Mouse (Mus musculus) activated CD4-positive, CD25-positive, alpha-beta regulatory T cell, adult 4 months (primary cell): ENCODE data around the gene Bcl2l2. TPM values are rescaled to one million over a fixed set of nuclear protein-coding genes. Genes with fewer than 3 reads are reported as not detected.

Experiments
- ATAC-seq: one replicate; pipeline ENCODE4 v1.8.0; 2017
- polyA plus RNA-seq, 2 experiments: library from polyadenylated mRNA; unstranded; fragments of 100-300 nt; shearing (Covaris generic); gene quantifications; one replicate each; pipeline ENCODE4 v1.2.1; 2017

The Bcl2l2 gene
- polyA plus RNA-seq, 2 experiments from 2014 or later: 1.5 to 2.4 TPM

DNA sequence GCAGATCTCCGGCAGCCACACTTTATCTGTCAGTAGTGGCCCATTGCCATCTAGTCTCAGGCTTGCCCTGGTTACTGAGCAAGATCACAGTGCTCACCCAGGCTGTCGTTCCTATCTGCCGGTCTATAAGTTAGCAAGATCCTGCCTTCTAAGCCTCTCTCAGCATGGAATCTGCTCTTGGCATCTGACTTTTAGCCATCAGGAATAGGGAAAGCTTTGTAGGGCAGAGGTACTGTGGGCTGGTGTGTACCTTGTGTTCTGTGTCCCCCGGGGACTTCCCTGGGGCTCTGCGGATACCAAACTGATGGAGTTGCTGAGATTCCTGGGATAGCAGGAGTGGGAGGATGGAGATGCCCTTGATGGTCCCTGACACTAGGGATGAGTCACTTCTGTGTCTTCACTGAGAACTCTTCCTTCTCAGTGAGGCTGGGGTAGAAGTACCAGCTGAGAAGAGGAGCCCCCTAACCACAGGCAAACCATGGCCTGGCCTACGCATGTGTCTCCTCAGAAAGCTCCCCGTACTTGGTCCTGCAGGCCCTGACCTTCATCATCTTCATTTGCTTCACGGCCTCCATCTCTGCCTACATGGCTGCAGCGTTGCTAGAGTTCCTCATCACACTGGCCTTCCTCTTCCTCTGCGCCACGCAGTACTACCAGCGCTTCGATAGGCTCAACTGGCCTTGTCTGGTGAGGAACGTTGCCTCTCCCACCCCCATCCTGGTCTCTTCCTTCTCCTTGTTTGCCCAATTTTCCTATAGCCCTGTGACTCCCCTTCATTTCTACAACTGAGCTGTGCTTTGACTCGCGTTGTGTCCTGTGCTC, 54.4 kb downstream of the Bcl2l2 start:
- no peak for ATAC-seq

Other genes starting within 250 kb of the Bcl2l2 start
- gene Gm17606, start 242.4 kb upstream of the Bcl2l2 start, polyA plus RNA-seq: not detected
- under 1 TPM; 0.16 to 0.31 TPM for gene Cdh24, start 242.0 kb upstream of the Bcl2l2 start, polyA plus RNA-seq
- gene 1700123O20Rik, start 197.2 kb upstream of the Bcl2l2 start, polyA plus RNA-seq: 10 to 100 TPM; 91.8 to 93.8 TPM
- 100 to 1,000 TPM; 136 to 148 TPM for gene Acin1, start 196.4 kb upstream of the Bcl2l2 start, polyA plus RNA-seq
- gene Gm29776, start 184.5 kb upstream of the Bcl2l2 start, polyA plus RNA-seq: not detected
- gene Cebpe, start 171.2 kb upstream of the Bcl2l2 start, polyA plus RNA-seq: not detected
- gene Slc7a8, start 101.4 kb upstream of the Bcl2l2 start, polyA plus RNA-seq: not detected
- gene Rnf212b, start 69.2 kb upstream of the Bcl2l2 start, polyA plus RNA-seq: not detected
- 1 to 10 TPM; 5.1 to 8.0 TPM for gene Homez, start 12.4 kb upstream of the Bcl2l2 start, polyA plus RNA-seq
- gene Ppp1r3e, start 5.8 kb upstream of the Bcl2l2 start, polyA plus RNA-seq: under 1 TPM in 1 of 2 experiments, not detected in 1; 0.93 TPM
- not detected for gene Gm20521, start 64 bp downstream of the Bcl2l2 start, polyA plus RNA-seq
- 10 to 100 TPM; 22.8 to 30.8 TPM for gene Pabpn1, start 9.1 kb downstream of the Bcl2l2 start, polyA plus RNA-seq
- 1 to 10 TPM in 1 of 2 experiments, under 1 TPM in 1; 0.52 to 1.1 TPM for gene Slc22a17, start 29.8 kb downstream of the Bcl2l2 start, polyA plus RNA-seq
- not detected for gene Efs, start 42.7 kb downstream of the Bcl2l2 start, polyA plus RNA-seq
- gene Il25, start 49.3 kb downstream of the Bcl2l2 start, polyA plus RNA-seq: not detected
- under 1 TPM in 1 of 2 experiments, not detected in 1; 0.50 TPM for gene Cmtm5, start 52.9 kb downstream of the Bcl2l2 start, polyA plus RNA-seq
- gene Myh6, start 83.5 kb downstream of the Bcl2l2 start, polyA plus RNA-seq: not detected
- not detected for gene Gm17428, start 93.6 kb downstream of the Bcl2l2 start, polyA plus RNA-seq
- not detected for gene Myh7, start 111.2 kb downstream of the Bcl2l2 start, polyA plus RNA-seq
- 100 to 1,000 TPM; 158 to 174 TPM for gene Ngdn, start 132.1 kb downstream of the Bcl2l2 start, polyA plus RNA-seq
- gene Zfhx2, start 208.9 kb downstream of the Bcl2l2 start, polyA plus RNA-seq: 1 to 10 TPM; 5.4 to 5.5 TPM
- 10 to 100 TPM in 1 of 2 experiments, 1 to 10 TPM in 1; 9.6 to 11.9 TPM for gene Thtpa, start 211.4 kb downstream of the Bcl2l2 start, polyA plus RNA-seq
- gene Ap1g2, start 223.2 kb downstream of the Bcl2l2 start, polyA plus RNA-seq: 100 to 1,000 TPM in 1 of 2 experiments, 10 to 100 TPM in 1; 99.1 to 102 TPM
- gene Jph4, start 233.6 kb downstream of the Bcl2l2 start, polyA plus RNA-seq: not detected